Mouse (Mus musculus): ENCODE results near the gene Ctps. TPM values are rescaled to one million over a fixed set of nuclear protein-coding genes. Genes with fewer than 3 reads are reported as not detected.

The Ctps gene
- polyA plus RNA-seq (2015; fragmentation: Nextera tagmentation; extraction: Ambion mirVana) = 93.6 and 129 TPM in 2 replicates

DNA sequence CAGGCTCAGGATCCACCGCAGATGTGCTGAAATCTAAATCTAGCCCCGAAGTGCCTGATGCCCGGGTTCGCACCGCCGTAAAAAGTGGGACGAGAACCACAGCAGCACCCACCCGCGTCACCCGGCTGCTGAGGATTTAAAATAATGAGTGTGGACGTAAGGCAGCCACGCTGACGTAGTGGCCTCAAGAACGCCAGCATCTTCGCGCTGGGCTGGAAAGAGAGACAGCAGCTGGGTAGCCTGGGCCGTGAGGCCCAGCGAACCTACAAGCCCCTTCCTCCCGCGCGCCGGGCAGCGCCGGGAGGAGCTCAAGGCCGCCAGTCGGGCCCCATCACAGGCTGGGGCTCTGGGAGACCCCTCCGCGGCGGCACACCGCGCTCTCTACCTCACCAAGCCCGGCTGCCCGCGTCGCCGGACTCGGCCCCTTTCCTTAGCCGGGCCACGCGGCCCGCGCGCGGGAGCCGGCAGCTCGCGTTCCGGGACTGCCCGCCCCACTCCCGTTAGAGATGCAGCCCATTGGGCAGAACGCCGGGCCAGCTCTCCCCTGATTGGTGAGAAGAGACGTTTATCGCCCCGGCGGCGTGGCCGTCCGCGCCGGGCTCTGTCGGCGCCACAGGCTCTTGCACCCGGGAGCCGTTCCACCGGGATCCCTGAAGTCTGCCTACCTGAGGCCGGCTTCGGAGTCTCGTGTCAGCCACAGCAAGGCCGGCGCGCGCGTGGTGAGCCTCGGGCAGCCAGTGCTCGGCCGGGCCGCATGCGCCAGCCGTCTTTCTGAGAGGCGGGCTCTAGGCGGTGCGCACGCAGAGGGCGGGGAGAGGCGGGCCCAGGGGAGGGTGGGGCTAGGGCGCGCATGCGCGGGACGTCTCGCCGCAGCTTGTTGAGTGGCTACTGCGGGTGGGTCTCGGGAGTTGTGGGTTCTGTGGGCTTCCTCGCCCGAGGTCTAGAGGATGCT, at the start of gene Ctps:
Gene Ctps (minus strand): TSS at position 791 of the 952 bp plus-strand sequence.

DNA sequence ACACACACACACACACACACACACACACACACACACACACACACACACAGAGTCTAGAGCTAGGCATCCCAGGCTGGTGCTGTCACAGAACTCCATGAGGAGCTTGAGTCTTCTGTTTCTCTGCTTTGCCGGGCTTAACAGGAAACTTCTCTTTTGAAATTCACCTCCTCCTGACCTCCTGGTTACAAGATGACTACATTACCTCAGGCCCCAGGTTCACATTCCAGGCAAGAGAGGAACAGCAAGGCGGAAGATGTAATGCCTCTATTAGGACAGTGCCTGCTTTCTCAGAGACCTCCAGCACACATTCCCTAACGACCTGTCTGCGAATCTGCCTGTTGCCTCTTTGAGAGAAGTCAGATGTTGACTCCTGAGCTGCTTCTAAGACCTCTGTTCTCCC, 18.4 kb upstream of the Ctps start, which contains the start of gene Gm8439:
Gene Gm8439 (plus strand): TSS at position 301 of the 400 bp plus-strand sequence.

GRCm38 (mm10) chr4:120531986-120532385, 38.1 kb downstream of the Ctps start, which contains the start of gene Slfnl1:
Gene Slfnl1, plus strand, starts transcription at chr4:120532231.

Other genes with a start within 250 kb of the Ctps start
- gene Scmh1, start 165.0 kb downstream of the Ctps start, polyA plus RNA-seq (2015; fragmentation: Nextera tagmentation; extraction: Ambion mirVana) = 33.8 and 43.8 TPM in 2 replicates
- not detected in 2 replicates for gene Slfnl1, start 38.0 kb downstream of the Ctps start, polyA plus RNA-seq (2015; fragmentation: Nextera tagmentation; extraction: Ambion mirVana)
- not detected in 2 replicates for gene Gm8439, start 18.5 kb upstream of the Ctps start, polyA plus RNA-seq (2015; fragmentation: Nextera tagmentation; extraction: Ambion mirVana)
- 12.7 TPM in 2 replicates for gene Cited4, start 96.3 kb upstream of the Ctps start, polyA plus RNA-seq (2015; fragmentation: Nextera tagmentation; extraction: Ambion mirVana)
- gene Kcnq4, start 178.3 kb upstream of the Ctps start, polyA plus RNA-seq (2015; fragmentation: Nextera tagmentation; extraction: Ambion mirVana) = 8.4 and 9.6 TPM in 2 replicates